Mouse (Mus musculus) spleen, adult 2 months (tissue): ENCODE data around the gene Cops4. TPM values are rescaled to one million over a fixed set of nuclear protein-coding genes. Genes with fewer than 3 reads are reported as not detected.

Source experiments
- DNase-seq, 2 experiments: peaks; one replicate each; pipeline versions ENCODE4 v3.0.0 to v3.0.0-alpha.2; 2012 to 2021; ENCODE audit warnings: low spot score in 2 of 2, low read depth in 1 of 2
- H3K27ac ChIP-seq: fragments of 200-500 bp; 2 replicates; pipeline ENCODE4 v1.5.1; 2012; ENCODE audit warnings: low read length, inconsistent platforms; ENCODE audit not compliant: insufficient read depth
- H3K27me3 ChIP-seq: fragments of 200-500 bp; 2 replicates; pipeline ENCODE4 v1.6.1; 2012; ENCODE audit warnings: mild to moderate bottlenecking, moderate library complexity, low read length, inconsistent platforms; ENCODE audit not compliant: control insufficient read depth, insufficient read depth
- H3K36me3 ChIP-seq: fragments of 200-500 bp; 2 replicates; pipeline ENCODE4 v1.6.1; 2012; ENCODE audit warnings: mild to moderate bottlenecking, low read length, inconsistent platforms; ENCODE audit not compliant: control insufficient read depth, insufficient read depth
- H3K4me1 ChIP-seq: fragments of 200-500 bp; 2 replicates; pipeline ENCODE4 v1.6.1; 2011; ENCODE audit warnings: inconsistent platforms; ENCODE audit not compliant: control insufficient read depth, insufficient read depth, insufficient read length
- H3K4me3 ChIP-seq: fragments of 200-500 bp; 2 replicates; pipeline ENCODE4 v1.5.1; 2011; ENCODE audit warnings: mild to moderate bottlenecking, inconsistent platforms; ENCODE audit not compliant: insufficient read depth, insufficient read length; ENCODE audit errors: extremely low read depth
- CTCF ChIP-seq: fragments of 200-500 bp; IDR thresholded peaks from 2 replicates; pipeline ENCODE4 v1.5.1; 2011; ENCODE audit warnings: mild to moderate bottlenecking, inconsistent platforms; ENCODE audit not compliant: insufficient read depth, insufficient read length, insufficient replicate concordance; ENCODE audit errors: extremely low read depth
- POLR2A ChIP-seq: fragments of 200-500 bp; IDR thresholded peaks from 2 replicates; pipeline ENCODE4 v1.6.1; 2011; ENCODE audit warnings: low read depth, low read length, inconsistent platforms
- WGBS: fragments of 180-500 bp; shearing (Covaris S2); methylation state at CpG from one replicate; pipeline ENCODE4 v1.1.7; 2018; 5-methylcytosine and 5-hydroxymethylcytosine counted together
- polyA plus RNA-seq: library from polyadenylated mRNA; depleted of rRNA; stranded (reverse); fragments of >200 nt; gene quantifications from 2 replicates; pipeline ENCODE4 v1.2.3, GENCODE M21; 2012

Cops4 gene
- polyA plus RNA-seq, 1 experiment, result 9.9 TPM

DNA sequence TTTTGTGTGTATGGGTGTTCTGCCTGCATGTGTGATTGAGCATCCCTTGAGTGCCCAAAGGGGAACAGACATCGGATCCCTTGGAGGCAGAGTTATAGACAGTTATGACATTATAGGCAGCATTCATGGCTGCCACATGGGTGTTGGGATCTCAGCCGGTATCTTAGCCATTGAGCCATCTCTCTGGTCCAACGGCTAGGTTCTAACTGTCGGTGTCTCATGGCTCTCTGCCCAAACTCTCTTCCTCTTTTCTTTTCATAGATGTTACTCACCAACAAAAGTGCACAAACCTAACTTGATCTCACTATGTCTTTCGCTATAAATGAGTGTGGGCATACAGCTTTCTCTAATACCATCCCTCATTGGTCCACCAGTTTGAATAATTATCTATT is 64.3 kb downstream of the Cops4 start:
- peak overlapping the region; percentile 80 for H3K27ac ChIP-seq

GRCm38 (mm10) chr5:100583066-100583465 is 65.0 kb downstream of the Cops4 start:
- H3K36me3 ChIP-seq, result no peaks in the 10 kb centered on the region
- H3K27me3 ChIP-seq, result no peaks in the 10 kb centered on the region
- WGBS, result 57% methylated on average over 7 of the region's 7 CpGs
- H3K4me1 ChIP-seq, result peaks cover 48% of the 10 kb centered on the region
- peak overlapping the region; percentile 24 for H3K27ac ChIP-seq
- no peak for DNase-seq
- H3K4me3 ChIP-seq, result no peak overlapping the region
- TF ChIP-seq POLR2A (no peak), CTCF (no peak)

More for the DNA sequence above, 64.3 kb downstream of the Cops4 start:
- DNase-seq, result no peak
- no peaks in the 10 kb centered on the region for H3K36me3 ChIP-seq
- H3K4me3 ChIP-seq, result no peak overlapping the region
- H3K27me3 ChIP-seq, result no peaks in the 10 kb centered on the region
- no peak for TF ChIP-seq CTCF
- TF ChIP-seq POLR2A, result no peak
- 13% methylated on average over 5 of the region's 5 CpGs for WGBS
- peaks cover 44% of the 10 kb centered on the region for H3K4me1 ChIP-seq

- 6% methylated on average over 8 of the region's 8 CpGs for WGBS
- Histone ChIP-seq H3K36me3 (no peaks in the 10 kb centered on the region), H3K4me1 (peaks cover 40% of the 10 kb centered on the region), H3K4me3 (no peak overlapping the region), H3K27me3 (no peaks in the 10 kb centered on the region), H3K27ac (peak overlapping the region; percentile 78)
- DNase-seq, result peak; percentile 52 to 87
- TF ChIP-seq POLR2A (no peak), CTCF (no peak)
These were observed 67.1 kb downstream of the Cops4 start for GRCm38 (mm10) chr5:100585206-100585644.

DNA sequence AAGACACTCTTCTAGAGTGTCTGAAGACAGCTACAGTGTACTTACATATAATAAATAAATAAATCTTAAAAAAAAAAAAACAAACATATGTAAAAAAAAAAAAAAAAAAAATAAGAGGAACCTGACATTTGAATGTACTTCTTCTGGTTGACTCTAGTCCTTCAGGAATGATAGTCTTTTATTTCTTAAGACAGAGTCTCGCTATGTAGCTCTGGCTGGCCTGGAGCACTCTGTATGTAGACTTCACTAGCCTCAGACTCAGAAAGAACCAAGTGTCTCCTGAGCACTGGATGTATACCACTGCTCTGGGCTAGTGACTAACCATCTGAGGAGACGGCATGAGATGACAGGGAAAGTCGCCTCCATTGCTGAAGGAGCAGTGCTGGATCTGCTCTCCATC is 67.5 kb downstream of the Cops4 start:
- WGBS, result 75% methylated on average over 3 of the region's 3 CpGs
- H3K36me3 ChIP-seq, result no peaks in the 10 kb centered on the region
- H3K27me3 ChIP-seq, result no peaks in the 10 kb centered on the region
- DNase-seq, result no peak
- peaks cover 37% of the 10 kb centered on the region for H3K4me1 ChIP-seq
- TF ChIP-seq POLR2A (no peak), CTCF (no peak)
- peak overlapping the region; percentile 26 for H3K27ac ChIP-seq
- H3K4me3 ChIP-seq, result no peak overlapping the region

GRCm38 (mm10) chr5:100587136-100587535 is 69.0 kb downstream of the Cops4 start:
- Histone ChIP-seq H3K4me1 (peaks cover 30% of the 10 kb centered on the region), H3K27me3 (no peaks in the 10 kb centered on the region), H3K4me3 (no peak overlapping the region), H3K27ac (0 out of 2 replicates have a peak overlapping the region, but pooled peaks have one; percentile 29), H3K36me3 (no peaks in the 10 kb centered on the region)
- TF ChIP-seq POLR2A (no peak), CTCF (no peak)
- 76% methylated on average over 7 of the region's 7 CpGs for WGBS
- no peak for DNase-seq

- Histone ChIP-seq H3K27me3 (no peaks in the 10 kb centered on the region), H3K36me3 (no peaks in the 10 kb centered on the region), H3K27ac (no peak overlapping the region), H3K4me3 (no peak overlapping the region), H3K4me1 (peaks cover 26% of the 10 kb centered on the region)
- WGBS, result 10% methylated on average over 2 of the region's 2 CpGs
- DNase-seq, result no peak
- TF ChIP-seq CTCF (no peak), POLR2A (no peak)
These were observed 69.5 kb downstream of the Cops4 start for GRCm38 (mm10) chr5:100587626-100588025.

DNA sequence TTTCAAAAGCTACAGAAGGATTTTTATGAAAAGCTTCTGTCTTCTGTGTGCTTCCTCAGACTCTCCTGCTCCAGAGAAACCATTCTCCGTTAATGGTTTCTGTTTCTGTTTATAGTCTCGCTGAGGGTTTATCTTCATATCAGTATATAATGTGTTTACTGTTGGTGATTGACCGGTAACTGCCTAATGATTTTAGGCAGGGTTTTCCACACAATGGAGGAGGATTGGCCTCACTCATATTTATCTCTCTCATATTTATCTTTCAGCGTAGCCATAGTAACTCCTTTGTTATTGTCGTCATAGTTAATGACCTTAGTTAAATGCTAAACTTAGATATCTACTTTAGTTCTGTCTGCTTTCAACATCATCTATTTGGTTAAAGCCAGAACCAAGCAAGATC is 72.4 kb downstream of the Cops4 start:
- 40% methylated on average over 5 of the region's 5 CpGs for WGBS
- Histone ChIP-seq H3K4me1 (peaks cover 14% of the 10 kb centered on the region), H3K27me3 (no peaks in the 10 kb centered on the region), H3K4me3 (no peak overlapping the region), H3K36me3 (no peaks in the 10 kb centered on the region), H3K27ac (no peak overlapping the region)
- TF ChIP-seq POLR2A (no peak), CTCF (no peak)
- DNase-seq, result no peak
